Mouse (Mus musculus) CH12.LX (cell line): Measurements from ENCODE around the gene Fam214a. TPM values are rescaled to one million over a fixed set of nuclear protein-coding genes. Genes with fewer than 3 reads are reported as not detected.

Experiments
- DNase-seq: peaks from one replicate; pipeline ENCODE4 v3.0.0-alpha.2; 2013; ENCODE audit errors: extremely low read depth
- H3K27ac ChIP-seq: 2 replicates; pipeline ENCODE4 v1.5.1; 2012; ENCODE audit warnings: low read depth, mild to moderate bottlenecking, control low read depth, moderate library complexity; ENCODE audit not compliant: insufficient read depth
- H3K27me3 ChIP-seq: replicated peaks from 2 replicates; pipeline ENCODE3; 2012; ENCODE audit warnings: inconsistent platforms
- H3K36me3 ChIP-seq, 2 experiments: replicated peaks in 1 of 2; 2 replicates each; pipeline versions ENCODE3 to v1.6.1; 2012; ENCODE audit warnings: inconsistent platforms in 1 of 2, low read length in 1 of 2, mild to moderate bottlenecking in 1 of 2, mixed read lengths in 1 of 2, moderate library complexity in 1 of 2; ENCODE audit not compliant: control insufficient read depth in 1 of 2, insufficient read depth in 1 of 2
- H3K4me1 ChIP-seq, 2 experiments: 2 replicates each; pipeline ENCODE4 v1.6.1; 2012; ENCODE audit warnings: inconsistent platforms in 1 of 2, moderate library complexity in 1 of 2; ENCODE audit not compliant: insufficient read depth in 2 of 2, control insufficient read depth in 1 of 2
- H3K4me2 ChIP-seq: 2 replicates; pipeline ENCODE4 v1.6.1; 2012; ENCODE audit warnings: low read depth, mild to moderate bottlenecking, control low read depth; ENCODE audit not compliant: poor library complexity, insufficient read depth, severe bottlenecking
- H3K4me3 ChIP-seq, 3 experiments: fragments of 150-350 bp in 1 of 3; sonication (generic) in 1 of 3; replicated peaks in 1 of 3; 2 replicates each; pipeline versions ENCODE3 to v1.5.1; 2011 to 2012; ENCODE audit warnings: low read depth in 2 of 3, low read length in 2 of 3, mild to moderate bottlenecking in 2 of 3, moderate library complexity in 2 of 3, control low read depth in 1 of 3, improper control_type of control experiment in 1 of 3, inconsistent platforms in 1 of 3, mixed read lengths in 1 of 3; ENCODE audit not compliant: poor library complexity in 1 of 3
- H3K79me2 ChIP-seq: replicated peaks from 2 replicates; pipeline ENCODE4 v1.6.1; 2012; ENCODE audit warnings: mild to moderate bottlenecking, moderate library complexity; ENCODE audit not compliant: control insufficient read depth, poor library complexity, insufficient read depth, severe bottlenecking; ENCODE audit errors: extremely low read depth
- H3K9ac ChIP-seq: 2 replicates; pipeline ENCODE4 v1.6.1; 2012; ENCODE audit warnings: low read depth, mild to moderate bottlenecking, control low read depth, moderate library complexity; ENCODE audit not compliant: insufficient read depth
- H3K9me3 ChIP-seq: replicated peaks from 2 replicates; pipeline ENCODE3; 2012; ENCODE audit warnings: low read length, inconsistent platforms, mixed read lengths
- CHD1 ChIP-seq: IDR thresholded peaks from 2 replicates; pipeline ENCODE4 v1.6.1; 2012; ENCODE audit warnings: low read depth, low read length, improper control_type of control experiment, inconsistent platforms
- ELF1 ChIP-seq: IDR thresholded peaks from 2 replicates; pipeline ENCODE4 v1.6.1; 2014; ENCODE audit warnings: low read depth, mild to moderate bottlenecking, inconsistent platforms, low read length, improper control_type of control experiment
- GABPA ChIP-seq: IDR thresholded peaks from 2 replicates; pipeline ENCODE4 v1.6.1; 2012; ENCODE audit warnings: low read depth, low read length, improper control_type of control experiment, inconsistent platforms; ENCODE audit not compliant: insufficient replicate concordance
- HCFC1 ChIP-seq: IDR thresholded peaks from 2 replicates; pipeline ENCODE4 v1.6.1; 2012; ENCODE audit warnings: low read depth, mild to moderate bottlenecking, inconsistent platforms, low read length, improper control_type of control experiment
- JUN ChIP-seq: IDR thresholded peaks from 2 replicates; pipeline ENCODE4 v1.6.1; 2011; ENCODE audit warnings: low read depth, mild to moderate bottlenecking, low read length, improper control_type of control experiment, moderate library complexity; ENCODE audit not compliant: insufficient read depth
- JUND ChIP-seq: conservative IDR thresholded peaks from 2 replicates; pipeline ENCODE4 v1.6.1; 2011; ENCODE audit warnings: low read depth, low read length, improper control_type of control experiment
- MAX ChIP-seq: IDR thresholded peaks from 2 replicates; pipeline ENCODE4 v1.6.1; 2011; ENCODE audit warnings: low read length, improper control_type of control experiment
- MAZ ChIP-seq: IDR thresholded peaks from 2 replicates; pipeline ENCODE4 v1.6.1; 2012; ENCODE audit warnings: low read depth, mild to moderate bottlenecking, inconsistent platforms, low read length, improper control_type of control experiment, moderate library complexity
- NELFE ChIP-seq: IDR thresholded peaks from 2 replicates; pipeline ENCODE4 v1.6.1; 2011; ENCODE audit warnings: low read depth, low read length, improper control_type of control experiment
- NRF1 ChIP-seq: IDR thresholded peaks from 2 replicates; pipeline ENCODE4 v1.6.1; 2014; ENCODE audit warnings: low read depth, mild to moderate bottlenecking, inconsistent platforms, low read length, improper control_type of control experiment, moderate library complexity
- RAD21 ChIP-seq: IDR thresholded peaks from 2 replicates; pipeline ENCODE4 v1.6.1; 2011; ENCODE audit warnings: low read depth, mild to moderate bottlenecking, low read length, improper control_type of control experiment, moderate library complexity
- RCOR1 ChIP-seq: conservative IDR thresholded peaks from 2 replicates; pipeline ENCODE4 v1.6.1; 2012; ENCODE audit warnings: low read depth, mild to moderate bottlenecking, inconsistent platforms, low read length, improper control_type of control experiment
- SIN3A ChIP-seq: IDR thresholded peaks from 2 replicates; pipeline ENCODE4 v1.6.1; 2012; ENCODE audit warnings: low read length, improper control_type of control experiment, inconsistent platforms
- SMC3 ChIP-seq: IDR thresholded peaks from 2 replicates; pipeline ENCODE4 v1.6.1; 2011; ENCODE audit warnings: low read depth, low read length, improper control_type of control experiment
- TCF12 ChIP-seq: IDR thresholded peaks from 2 replicates; pipeline ENCODE4 v1.6.1; 2014; ENCODE audit warnings: low read depth, mild to moderate bottlenecking, inconsistent platforms, low read length, improper control_type of control experiment
- ZC3H11A ChIP-seq: IDR thresholded peaks from 2 replicates; pipeline ENCODE4 v1.6.1; 2012; ENCODE audit warnings: low read depth, mild to moderate bottlenecking, inconsistent platforms, low read length, improper control_type of control experiment
- ZNF384 ChIP-seq: IDR thresholded peaks from 2 replicates; pipeline ENCODE4 v1.6.1; 2012; ENCODE audit warnings: low read depth, low read length, improper control_type of control experiment, inconsistent platforms
- dilution Hi-C: fragments of 300-500 bp; cut with MboI; formaldehyde crosslinking; loops from 2 replicates; pipeline ENCODE4 v1.14.3; 2020; ENCODE audit warnings: low sequenced_read_pairs; ENCODE audit not compliant: extremely low pct_unique_long_range_greater_than_20kb, extremely low pct_ligation_motif_present
- in situ Hi-C: fragments of 300-500 bp; cut with MboI; formaldehyde crosslinking; loops from 3 replicates; pipeline ENCODE4 v1.14.3; 2019; ENCODE audit warnings: low sequenced_read_pairs, low pct_ligation_motif_present, low pct_unique_long_range_greater_than_20kb, mixed read lengths
- polyA plus RNA-seq: library from polyadenylated mRNA; unstranded; fragments of >175 nt; gene quantifications from 2 replicates; pipeline ENCODE4 v1.2.1, GENCODE M21; 2012; ENCODE audit warnings: low read depth; ENCODE audit not compliant: insufficient read length
- total RNA-seq, 2 experiments: library from RNA; depleted of rRNA; stranded (reverse); fragments of 300-350 nt in 1 of 2; fragments of >200 nt in 1 of 2; gene quantifications; 2 replicates each; pipeline ENCODE4 v1.2.3; 2012 to 2014

Fam214a gene
- total and polyA plus RNA-seq, 3 experiments: 6.2 to 8.6 (median 7.0) TPM

DNA sequence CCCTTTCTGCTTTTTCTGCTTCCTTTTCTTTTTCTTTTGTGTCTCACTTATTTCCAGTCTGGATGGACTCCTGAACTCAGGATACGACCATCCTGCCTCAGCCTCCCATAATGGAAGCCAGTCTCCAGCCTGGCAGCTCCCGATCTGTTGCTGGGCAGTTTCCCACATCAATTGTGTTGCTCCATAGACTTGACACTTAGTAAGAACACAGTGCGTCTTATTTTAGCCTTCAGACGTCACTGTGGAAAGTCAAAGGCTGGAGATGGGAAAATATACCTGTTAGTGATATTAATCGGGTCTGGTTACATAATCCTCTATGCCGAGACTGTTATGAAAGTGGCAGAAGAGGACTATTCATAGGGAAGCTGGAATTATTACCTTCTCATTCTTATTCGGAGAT lies 26.2 kb downstream of the Fam214a start:
- Histone ChIP-seq H3K9ac (no peak overlapping the region), H3K79me2 (peaks cover 4% of the 10 kb centered on the region), H3K36me3 (peaks cover 0 to 17% of the 10 kb centered on the region in 2 experiments)
- dilution Hi-C loops: no loop called here
- TF ChIP-seq TCF12 (no peak), HCFC1 (no peak), JUND (no peak), ELF1 (no peak), NRF1 (no peak)
- TF ChIP-seq, all 38 proteins: peak for 0
- Histone ChIP-seq H3K4me3 (no peak overlapping the region), H3K9me3 (no peaks in the 10 kb centered on the region), H3K4me1 (peaks cover 5 to 34% of the 10 kb centered on the region in 2 experiments), H3K27ac (no peak overlapping the region), H3K4me2 (no peak overlapping the region), H3K27me3 (no peaks in the 10 kb centered on the region)
- no peak for DNase-seq
- in situ Hi-C loops: no loop called here

DNA sequence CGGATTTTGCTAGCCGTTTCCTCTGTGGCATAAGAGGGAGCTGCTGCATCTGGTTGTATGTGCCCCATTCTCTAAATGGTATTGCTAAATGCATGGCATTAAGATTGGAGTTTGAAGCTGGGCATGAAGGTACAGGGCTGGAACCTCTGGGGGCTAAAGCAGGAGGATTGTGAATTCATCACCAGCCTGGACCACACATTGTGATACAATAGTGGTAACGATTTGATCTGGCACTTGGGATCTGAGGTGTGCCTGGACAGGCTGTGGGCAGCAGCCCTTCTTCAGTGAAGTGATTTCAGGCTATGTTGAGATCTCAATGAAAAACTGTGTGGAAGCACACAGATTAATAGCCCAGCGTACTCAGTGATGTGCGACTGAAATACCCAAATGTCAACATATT lies 26.7 kb downstream of the Fam214a start:
- no peak overlapping the region for H3K4me3 ChIP-seq
- dilution Hi-C loops (no loop called here), in situ Hi-C loops (no loop called here)
- no peak overlapping the region for H3K9ac ChIP-seq
- DNase-seq: no peak
- peaks cover 2 to 31% of the 10 kb centered on the region in 2 experiments for H3K4me1 ChIP-seq
- peaks cover 2% of the 10 kb centered on the region for H3K79me2 ChIP-seq
- H3K9me3 ChIP-seq: no peaks in the 10 kb centered on the region
- H3K27ac ChIP-seq: no peak overlapping the region
- H3K4me2 ChIP-seq: no peak overlapping the region
- H3K36me3 ChIP-seq: peaks cover 0 to 17% of the 10 kb centered on the region in 2 experiments
- H3K27me3 ChIP-seq: no peaks in the 10 kb centered on the region
- no peak for TF ChIP-seq NELFE
- TF ChIP-seq MAX: no peak
- TF ChIP-seq SIN3A: no peak
- TF ChIP-seq JUND: no peak
- no peak for TF ChIP-seq GABPA
- no peak for TF ChIP-seq RCOR1
- no peak for TF ChIP-seq NRF1
- TF ChIP-seq MAZ: no peak
- no peak for TF ChIP-seq JUN
- TF ChIP-seq ZC3H11A: no peak
- no peak for TF ChIP-seq ZNF384
- no peak for TF ChIP-seq CHD1
- TF ChIP-seq RAD21: no peak
- no peak for TF ChIP-seq SMC3
